Mouse (Mus musculus) ES-Bruce4 (cell line): ENCODE measurements at regions not wholly inside any gene's neighbourhood (a gene's known extent, or its start where the extent isn't known, plus 50 kb on each side); places are given as distances from the start of the nearest gene placed in this dataset.
A peak's percentile ranks its signal among the peaks of the same experiment; 100 is the strongest.
"Not testable (repeated sequence)": the region's sequence is repeated elsewhere in the genome, so short reads cannot be mapped to it uniquely, and the experiment has no call there.

Experiments used
- H3K27ac ChIP-seq: 2 replicates; pipeline ENCODE4 v1.5.1; 2012; ENCODE audit warnings: low read length, inconsistent platforms; ENCODE audit not compliant: insufficient read depth
- H3K27me3 ChIP-seq: 2 replicates; pipeline ENCODE4 v1.6.1; 2012; ENCODE audit warnings: mild to moderate bottlenecking, low read length, inconsistent platforms; ENCODE audit not compliant: control insufficient read depth, poor library complexity, insufficient read depth, severe bottlenecking
- H3K36me3 ChIP-seq: 2 replicates; pipeline ENCODE4 v1.6.1; 2012; ENCODE audit warnings: inconsistent platforms, mild to moderate bottlenecking, low read length, moderate library complexity; ENCODE audit not compliant: control insufficient read depth, poor library complexity, insufficient read depth, severe bottlenecking
- H3K4me1 ChIP-seq: one replicate; pipeline ENCODE4 v1.8.1; 2011; ENCODE audit warnings: low read length; ENCODE audit not compliant: control insufficient read depth, insufficient read depth
- H3K4me3 ChIP-seq: 2 replicates; pipeline ENCODE4 v1.5.1; 2011; ENCODE audit warnings: low read depth, mild to moderate bottlenecking, low read length
- H3K9ac ChIP-seq: 2 replicates; pipeline ENCODE4 v1.6.1; 2012; ENCODE audit warnings: low read depth, mild to moderate bottlenecking, inconsistent platforms; ENCODE audit not compliant: poor library complexity, severe bottlenecking
- H3K9me3 ChIP-seq: replicated peaks from 2 replicates; pipeline ENCODE4 v1.6.1; 2012; ENCODE audit warnings: mild to moderate bottlenecking, low read length, inconsistent platforms; ENCODE audit not compliant: control insufficient read depth, poor library complexity, insufficient read depth, severe bottlenecking
- CTCF ChIP-seq: IDR thresholded peaks from one replicate; pipeline ENCODE4 v1.8.1; 2011; ENCODE audit warnings: low read depth, low read length
- EP300 ChIP-seq: IDR thresholded peaks from 2 replicates; pipeline ENCODE4 v1.6.1; 2011; ENCODE audit warnings: low read depth, low read length; ENCODE audit not compliant: insufficient read depth
- POLR2A ChIP-seq: IDR thresholded peaks from one replicate; pipeline ENCODE4 v1.8.1; 2011; ENCODE audit warnings: low read length; ENCODE audit not compliant: insufficient read depth

DNA sequence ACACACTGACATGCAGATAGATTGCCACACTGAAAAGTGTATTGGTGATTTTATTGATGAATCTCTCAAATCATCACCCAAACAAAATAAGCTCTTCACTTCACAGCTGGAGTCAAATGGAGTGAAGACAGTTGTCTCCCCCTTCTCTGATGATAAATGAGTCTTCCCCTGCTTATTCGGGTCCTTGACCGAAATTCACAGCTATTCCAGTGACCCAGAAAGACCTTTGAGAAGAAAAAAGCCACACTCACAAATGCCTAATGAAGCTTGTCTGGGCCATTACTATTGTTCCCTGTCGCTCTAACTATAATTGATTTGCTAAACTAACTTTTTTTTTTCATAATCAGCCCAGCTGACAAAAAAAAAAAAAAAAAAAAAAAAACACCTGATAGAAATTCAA lies 154.8 kb downstream of the Mat2b start:
- Histone ChIP-seq H3K4me1 (no peaks in the 10 kb centered on the region), H3K27ac (no peak overlapping the region), H3K36me3 (no peaks in the 10 kb centered on the region), H3K9me3 (no peaks in the 10 kb centered on the region), H3K9ac (no peak overlapping the region), H3K27me3 (no peaks in the 10 kb centered on the region), H3K4me3 (no peak overlapping the region)
- TF ChIP-seq POLR2A (no peak), EP300 (no peak), CTCF (no peak)

DNA sequence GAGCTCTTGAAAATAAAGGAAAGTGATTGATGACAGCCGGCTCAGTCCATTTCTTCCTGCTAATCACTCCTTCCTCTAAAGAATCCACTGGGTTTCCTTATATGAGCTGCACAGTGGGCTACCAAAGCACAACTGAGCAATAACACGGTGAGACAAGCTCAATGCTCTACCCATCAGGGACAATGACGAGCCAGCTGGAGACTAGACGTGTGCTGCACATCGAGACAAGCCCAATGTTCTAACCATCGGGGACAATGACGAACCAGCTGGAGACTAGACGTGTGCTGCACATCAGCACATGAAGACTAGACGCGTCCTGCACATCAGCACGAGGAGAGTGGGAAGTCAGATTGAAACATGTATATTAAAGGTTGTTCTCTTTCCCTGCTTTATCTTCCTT lies 155.2 kb downstream of the Mat2b start:
- TF ChIP-seq EP300 (no peak), CTCF (no peak), POLR2A (no peak)
- Histone ChIP-seq H3K36me3 (no peaks in the 10 kb centered on the region), H3K27me3 (no peaks in the 10 kb centered on the region), H3K4me1 (no peaks in the 10 kb centered on the region), H3K4me3 (no peak overlapping the region), H3K9me3 (no peaks in the 10 kb centered on the region), H3K27ac (no peak overlapping the region), H3K9ac (no peak overlapping the region)

DNA sequence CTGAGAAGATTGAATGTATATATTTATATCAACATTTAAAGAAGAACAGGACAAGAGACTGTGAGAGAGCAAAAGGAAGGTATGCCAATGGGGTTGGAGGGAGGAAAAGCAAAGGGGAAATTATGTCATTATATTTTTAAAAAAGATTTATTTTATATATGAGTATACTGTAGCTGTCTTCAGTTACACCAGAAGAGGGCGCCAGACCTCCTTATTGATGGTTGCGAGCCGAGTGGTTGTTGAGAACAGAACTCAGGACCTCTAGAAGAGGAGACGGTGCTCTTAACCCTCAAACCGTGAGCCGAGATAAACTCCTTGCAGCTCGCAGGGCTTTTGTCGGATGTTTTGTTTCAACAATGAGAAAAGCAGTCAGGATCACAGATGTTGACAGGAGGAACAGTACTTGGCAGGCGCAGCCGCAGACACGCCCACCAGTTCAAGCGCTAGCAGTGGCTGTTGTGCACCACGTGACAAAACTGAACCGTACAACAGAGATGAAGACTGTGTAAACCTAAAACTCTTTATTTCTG lies 158.7 kb downstream of the Mat2b start:
- no peaks in the 10 kb centered on the region for H3K4me1 ChIP-seq
- no peaks in the 10 kb centered on the region for H3K9me3 ChIP-seq
- no peaks in the 10 kb centered on the region for H3K36me3 ChIP-seq
- H3K9ac ChIP-seq: no peak overlapping the region
- peak overlapping the region; percentile 27; the same call in 1 of the 2 replicates for H3K4me3 ChIP-seq
- TF ChIP-seq EP300: no peak
- TF ChIP-seq POLR2A: no peak
- no peak for TF ChIP-seq CTCF
- H3K27ac ChIP-seq: no peak overlapping the region
- no peaks in the 10 kb centered on the region for H3K27me3 ChIP-seq

DNA sequence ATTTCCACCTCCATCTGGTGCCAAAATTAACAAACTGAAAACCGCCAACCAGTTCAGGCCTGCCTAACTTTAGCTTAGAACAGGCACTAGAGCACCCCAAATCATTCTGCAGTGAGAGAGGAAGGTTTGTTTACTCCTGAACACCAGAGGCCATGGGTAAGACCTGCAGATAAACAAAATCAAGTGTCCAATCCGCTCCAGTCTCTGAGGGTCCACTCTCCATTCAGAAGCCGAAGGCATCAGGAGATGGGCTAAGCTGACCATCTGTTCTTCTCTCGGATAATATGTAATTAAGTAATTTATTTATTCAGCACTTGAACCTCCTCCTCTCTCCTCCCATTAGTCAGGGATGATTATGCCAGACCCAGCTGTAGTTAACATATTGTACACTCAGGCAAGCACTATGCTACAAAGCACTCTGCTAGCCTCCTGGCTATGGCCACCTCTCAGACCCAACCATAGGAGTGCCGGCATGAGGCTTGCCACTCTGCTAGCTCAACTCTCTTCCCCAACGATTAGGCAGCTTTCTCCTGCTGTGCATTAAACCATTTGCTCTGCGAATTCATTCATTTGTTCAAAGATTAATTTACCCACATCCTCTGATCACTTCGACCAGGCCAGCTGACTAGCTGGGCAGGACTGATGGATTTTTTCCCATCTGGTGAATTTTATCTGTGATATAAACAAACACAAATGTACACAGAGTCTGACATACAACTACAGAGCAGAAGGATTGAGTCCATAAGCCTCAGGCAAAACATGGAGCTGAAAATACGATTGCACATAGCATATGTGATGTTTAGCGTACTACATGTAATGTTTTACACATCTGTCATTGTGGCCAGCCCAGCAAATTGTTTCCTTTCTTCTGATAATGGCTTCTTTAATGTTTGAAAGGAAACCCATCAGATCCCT lies 184.4 kb downstream of the Mat2b start:
- no peak for TF ChIP-seq POLR2A
- no peak for TF ChIP-seq CTCF
- TF ChIP-seq EP300: no peak
- no peaks in the 10 kb centered on the region for H3K36me3 ChIP-seq
- H3K4me1 ChIP-seq: no peaks in the 10 kb centered on the region
- H3K27ac ChIP-seq: no peak overlapping the region
- no peaks in the 10 kb centered on the region for H3K27me3 ChIP-seq
- H3K9me3 ChIP-seq: no peaks in the 10 kb centered on the region
- H3K9ac ChIP-seq: no peak overlapping the region
- H3K4me3 ChIP-seq: no peak overlapping the region

DNA sequence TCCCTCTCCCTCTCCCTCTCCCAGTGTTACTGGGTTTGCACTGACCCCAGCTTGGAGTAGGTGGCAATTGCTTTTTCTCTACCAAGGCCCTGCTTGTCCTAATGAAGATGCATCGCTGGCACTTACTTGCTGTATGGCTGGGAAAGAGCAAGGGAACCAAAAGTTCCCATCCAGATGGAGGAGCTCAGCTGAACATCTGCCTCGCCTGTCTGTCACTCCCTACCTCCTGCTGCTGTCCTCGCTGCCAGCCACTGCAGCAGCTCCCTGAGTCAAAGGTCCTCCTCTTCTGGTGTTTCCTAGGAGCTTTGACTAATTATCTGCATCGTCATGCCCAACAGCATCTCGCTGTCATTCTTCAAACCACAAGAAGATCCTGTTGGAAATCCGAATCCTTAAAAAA lies 203.4 kb downstream of the Mat2b start:
- no peak for TF ChIP-seq POLR2A
- TF ChIP-seq CTCF: no peak
- no peak for TF ChIP-seq EP300
- H3K4me1 ChIP-seq: no peaks in the 10 kb centered on the region
- H3K4me3 ChIP-seq: no peak overlapping the region
- H3K36me3 ChIP-seq: no peaks in the 10 kb centered on the region
- H3K27ac ChIP-seq: no peak overlapping the region
- no peaks in the 10 kb centered on the region for H3K9me3 ChIP-seq
- 0 out of 2 replicates have a peak, but pooled peaks cover 2% of the 10 kb centered on the region for H3K27me3 ChIP-seq
- no peak overlapping the region for H3K9ac ChIP-seq

DNA sequence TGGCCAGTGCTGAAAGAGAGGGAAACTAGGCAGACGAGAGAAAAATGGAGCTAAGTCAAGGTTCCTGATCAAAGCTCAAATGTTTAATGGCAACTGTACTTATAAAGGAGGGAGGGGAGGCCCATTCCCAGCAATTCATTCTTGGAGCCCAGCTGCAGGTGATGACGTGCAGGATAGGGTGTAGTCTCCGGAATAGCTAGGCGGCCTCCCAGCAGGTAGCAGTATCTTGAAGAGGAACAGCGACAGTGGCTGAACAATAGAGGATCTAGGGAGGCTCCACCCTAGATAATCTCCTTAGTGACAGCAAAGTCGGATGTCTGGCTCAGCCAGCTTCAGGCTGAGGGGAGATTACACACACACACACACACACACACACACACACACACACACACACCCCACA lies 216.8 kb downstream of the Mat2b start:
- H3K27ac ChIP-seq, H3K4me1 ChIP-seq, H3K27me3 ChIP-seq, H3K4me3 ChIP-seq, H3K36me3 ChIP-seq, H3K9me3 ChIP-seq, H3K9ac ChIP-seq: not testable (repeated sequence)
